Mouse (Mus musculus) cerebellum, adult 9-11 months (tissue): ENCODE results near the gene Gm30191.
"Not testable (repeated sequence)": the region's sequence is repeated elsewhere in the genome, so short reads cannot be mapped to it uniquely, and the experiment has no call there.

Source experiments
- DNase-seq: peaks from one replicate; pipeline ENCODE4 v3.0.0; 2022

Gene Gm30191

DNA sequence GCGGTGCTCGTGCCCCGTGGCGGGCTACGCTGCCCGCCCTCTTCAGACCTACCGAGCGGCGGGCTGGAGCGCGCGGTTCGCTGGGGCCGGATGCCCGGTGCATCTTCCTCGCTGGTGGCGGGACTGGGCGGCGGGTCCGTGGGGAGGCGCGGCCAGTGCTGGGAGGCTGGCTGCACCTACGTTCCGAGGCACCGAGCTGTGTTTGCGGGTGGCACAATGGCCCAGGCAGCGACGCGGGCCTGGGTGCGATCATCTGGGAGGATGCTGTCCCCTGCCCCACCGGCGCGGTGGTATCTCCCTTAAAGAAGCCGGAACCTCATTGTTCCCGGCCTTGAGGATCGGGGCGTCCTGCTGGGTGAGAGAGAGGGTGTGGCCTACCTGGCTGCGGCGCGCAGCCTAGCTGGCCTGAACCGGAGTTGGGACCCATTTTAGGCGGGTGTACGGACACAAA, 40.9 kb downstream of the Gm30191 start, which contains the start of gene Pdik1l:
Gene Pdik1l (minus strand): TSS at position 321 of the 451 bp plus-strand sequence.
- DNase-seq: peak; percentile 82

GRCm38 (mm10) chr4:134288397-134289256, 41.9 kb downstream of the Gm30191 start:
- peak; percentile 19 for DNase-seq

GRCm38 (mm10) chr4:134292067-134292466, 45.3 kb downstream of the Gm30191 start:
- peak; percentile 58 for DNase-seq

DNA sequence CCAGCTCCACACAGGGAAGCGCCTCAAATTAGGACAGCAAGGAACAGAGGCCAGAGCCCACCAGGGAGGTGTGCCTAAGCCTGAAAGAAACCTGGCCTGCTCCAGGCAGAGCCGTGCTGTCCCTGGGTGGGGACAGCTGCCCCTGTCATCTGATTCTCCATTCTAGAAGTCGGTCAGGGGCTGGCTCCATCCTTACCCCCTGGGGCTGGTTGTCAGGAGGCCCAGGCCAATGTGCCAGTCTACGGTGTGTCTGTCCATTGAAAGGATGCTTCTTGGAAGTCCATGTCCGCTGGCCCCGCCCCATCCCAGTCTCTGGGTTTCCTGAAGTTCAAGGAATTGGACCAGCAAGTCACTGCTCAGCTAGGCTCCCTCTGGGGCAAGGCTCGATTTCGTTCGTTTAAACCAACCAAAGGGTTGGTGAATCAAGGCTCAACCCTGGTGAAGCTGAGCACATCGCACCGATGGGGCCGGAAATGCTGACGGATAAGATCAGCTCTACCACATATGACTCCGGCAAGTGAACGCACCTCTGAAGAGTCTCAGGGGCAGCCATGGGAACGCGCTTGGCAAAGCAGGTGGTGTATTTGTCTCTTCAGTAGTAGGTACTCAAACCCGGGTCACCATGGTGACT, 46.4 kb downstream of the Gm30191 start:
- DNase-seq: peak; percentile 8

DNA sequence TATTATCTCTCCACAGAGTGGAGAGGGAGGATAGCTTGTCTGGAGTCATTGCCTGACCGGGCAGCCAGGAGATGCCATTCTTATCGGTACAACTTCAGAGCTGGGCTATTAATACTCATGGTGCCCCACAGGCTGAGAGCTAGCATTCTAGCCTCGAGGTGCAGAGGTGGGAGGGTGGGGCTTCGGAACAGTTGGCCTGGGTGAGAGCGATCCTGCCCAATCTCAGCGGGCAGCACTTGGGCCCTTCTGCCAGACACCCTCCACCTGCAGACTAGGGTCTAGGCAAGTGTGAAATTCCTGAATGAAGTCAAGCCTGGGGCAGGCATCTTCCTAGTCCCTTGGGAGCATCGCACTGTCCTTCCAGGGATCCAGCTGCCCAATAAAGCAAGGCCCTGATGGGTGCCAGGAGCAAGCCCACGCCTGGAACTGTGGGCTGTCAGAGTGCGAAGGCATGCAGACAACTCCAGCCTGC, 47.0 kb downstream of the Gm30191 start:
- no peak for DNase-seq

DNA sequence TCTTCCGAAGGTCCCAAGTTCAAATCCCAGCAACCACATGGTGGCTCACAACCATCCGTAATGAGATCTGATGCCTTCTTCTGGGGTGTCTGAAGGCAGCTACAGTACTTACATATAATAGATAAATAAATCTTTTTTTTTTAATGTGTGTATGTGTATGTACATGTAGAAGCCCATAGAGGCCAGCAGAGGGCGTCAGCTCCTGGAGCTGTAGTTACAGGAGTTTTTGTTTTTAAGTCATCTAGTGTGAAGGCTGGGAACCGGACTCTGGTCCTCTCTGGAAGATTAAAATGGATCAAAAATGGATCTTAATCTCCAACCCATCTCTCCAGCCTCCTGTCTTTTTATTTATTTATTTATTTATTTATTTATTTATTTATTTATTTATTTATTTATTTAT, 49.4 kb downstream of the Gm30191 start:
- not testable (repeated sequence) for DNase-seq

- DNase-seq: no peak
Measured at GRCm38 (mm10) chr4:134296523-134296922, 49.8 kb downstream of the Gm30191 start.

- DNase-seq: no peak
Measured at GRCm38 (mm10) chr4:134297369-134297768, 50.6 kb downstream of the Gm30191 start.

GRCm38 (mm10) chr4:134298626-134299497, 52.1 kb downstream of the Gm30191 start:
- no peak for DNase-seq

DNA sequence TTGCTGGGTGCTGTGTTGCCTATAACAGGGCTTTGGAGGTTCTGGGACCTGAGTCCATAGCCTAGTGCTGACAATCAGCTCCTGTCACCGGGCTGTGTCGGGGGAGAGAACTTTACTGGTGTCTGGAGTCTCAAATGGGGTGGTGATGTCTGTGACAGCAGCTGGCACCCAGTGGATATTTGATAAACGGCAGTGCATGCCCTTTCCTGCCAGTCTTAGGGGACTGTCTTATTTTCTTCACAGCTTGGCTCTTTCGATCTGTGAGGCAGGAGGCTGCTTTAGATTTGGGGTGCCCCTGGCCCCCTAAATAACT, 52.7 kb downstream of the Gm30191 start:
- no peak for DNase-seq
